Mouse (Mus musculus) heart, postnatal 0 days (tissue): ENCODE results near the gene Thumpd1.

Experiments
- CTCF ChIP-seq: IDR thresholded peaks from 2 replicates; pipeline ENCODE4 v1.5.1; 2016; ENCODE audit warnings: antibody characterized with exemption, control low read depth, low read depth
- EP300 ChIP-seq: IDR thresholded peaks from 2 replicates; pipeline ENCODE4 v1.6.1; 2016; ENCODE audit warnings: antibody characterized with exemption, low read depth

DNA sequence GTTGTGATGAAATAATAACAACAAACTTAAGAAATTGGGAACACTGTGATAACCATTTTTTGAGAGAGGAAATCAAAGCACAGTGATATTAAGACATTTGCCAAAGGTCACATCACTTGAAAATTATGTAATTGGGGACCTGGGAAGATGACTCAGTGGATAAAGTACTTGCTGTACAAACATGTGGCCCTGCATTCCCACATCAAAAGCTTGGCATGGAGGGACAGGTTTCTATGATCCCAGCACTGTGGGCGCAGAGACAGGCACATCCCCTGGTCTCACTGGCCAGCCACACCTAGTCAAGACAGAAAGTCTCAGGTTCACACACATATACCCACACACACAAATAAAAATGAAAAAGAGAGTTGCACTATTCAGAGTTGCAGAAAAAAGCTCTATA lies 25.7 kb downstream of the Thumpd1 start:
- TF ChIP-seq CTCF, result no peak
- TF ChIP-seq EP300, result no peak
